Mouse (Mus musculus) right cerebral cortex, postnatal 36 days (tissue): ENCODE data around the gene 3110082I17Rik.
"Not testable (repeated sequence)": the region's sequence is repeated elsewhere in the genome, so short reads cannot be mapped to it uniquely, and the experiment has no call there.

ENCODE experiments used
- DNase-seq, 2 experiments: peaks; one replicate each; pipeline ENCODE4 v3.0.0; 2022; ENCODE audit warnings: low spot score in 2 of 2, mixed read lengths in 1 of 2

The 3110082I17Rik gene

GRCm38 (mm10) chr5:139394399-139394798, 65.9 kb downstream of the 3110082I17Rik start:
- no peak for DNase-seq

- no peak for DNase-seq
Observed at GRCm38 (mm10) chr5:139393197-139393588, 67.1 kb downstream of the 3110082I17Rik start.

GRCm38 (mm10) chr5:139392219-139393196, 67.8 kb downstream of the 3110082I17Rik start:
- no peak for DNase-seq

GRCm38 (mm10) chr5:139391309-139391990, 68.9 kb downstream of the 3110082I17Rik start:
- DNase-seq: no peak

- DNase-seq: not testable (repeated sequence)
Observed at GRCm38 (mm10) chr5:139390324-139391119, 69.8 kb downstream of the 3110082I17Rik start.

GRCm38 (mm10) chr5:139389676-139390061, 70.7 kb downstream of the 3110082I17Rik start:
- peak in 1 of 2 experiments; percentile 50 for DNase-seq

GRCm38 (mm10) chr5:139388694-139389675, 71.3 kb downstream of the 3110082I17Rik start:
- DNase-seq: peak in 1 of 2 experiments; percentile 55

- no peak for DNase-seq
Observed at GRCm38 (mm10) chr5:139388195-139388570, 72.1 kb downstream of the 3110082I17Rik start.

GRCm38 (mm10) chr5:139387329-139388194, 72.8 kb downstream of the 3110082I17Rik start:
- DNase-seq: no peak

- no peak for DNase-seq
Observed at GRCm38 (mm10) chr5:139386047-139386446, 74.3 kb downstream of the 3110082I17Rik start.

GRCm38 (mm10) chr5:139384531-139384930, 75.8 kb downstream of the 3110082I17Rik start:
- no peak for DNase-seq

- DNase-seq: no peak
Observed at GRCm38 (mm10) chr5:139383234-139383633, 77.1 kb downstream of the 3110082I17Rik start.

- peak; percentile 70 to 71 for DNase-seq
Observed at GRCm38 (mm10) chr5:139382760-139383159, 77.6 kb downstream of the 3110082I17Rik start.

GRCm38 (mm10) chr5:139381586-139382513, 78.5 kb downstream of the 3110082I17Rik start:
- no peak for DNase-seq

- peak; percentile 81 to 83 for DNase-seq
Observed at GRCm38 (mm10) chr5:139380385-139381248, 79.7 kb downstream of the 3110082I17Rik start.

GRCm38 (mm10) chr5:139379771-139380384, 80.4 kb downstream of the 3110082I17Rik start:
- DNase-seq: no peak
